ENCODE assay signal across 24 mouse cellular contexts in genomic region chr8:100034474-100034873, GRCm38 (mm10).
DNase-seq lines count a peak whose midpoint lies in the region; ATAC-seq lines count a peak whose summit lies in the region.
"Had no signal": no experiment of that assay in that cellular context is flagged by ENCODE, and none has a peak within 500 bp of the region (broad histone marks: within the 10 kb centered on the region; RNA-seq: fewer than 3 reads in every experiment).

No protein-coding gene starts in this region.

- no peak overlapping the region for H3K27ac ChIP-seq in midbrain, embryonic 16.5 days (ENCODE audit: low read length)
- H3K27ac ChIP-seq in midbrain, embryonic 11.5 days (ENCODE audit: low read depth, low read length): no peak overlapping the region
- H3K27ac ChIP-seq: embryonic facial prominence, embryonic 12.5 days; embryonic facial prominence, embryonic 15.5 days; forebrain, embryonic 15.5 days; heart, embryonic 15.5 days; hindbrain, embryonic 10.5 days; hindbrain, embryonic 13.5 days; intestine, embryonic 15.5 days had no signal

- no peaks in the 10 kb centered on the region for H3K27me3 ChIP-seq in midbrain, embryonic 16.5 days (ENCODE audit: control insufficient read depth, insufficient read depth, low read depth, low read length)
- H3K27me3 ChIP-seq in midbrain, embryonic 11.5 days (ENCODE audit: control insufficient read depth, insufficient read depth, low read length): no peaks in the 10 kb centered on the region
- H3K27me3 ChIP-seq: embryonic facial prominence, embryonic 12.5 days; embryonic facial prominence, embryonic 15.5 days; forebrain, embryonic 15.5 days; heart, embryonic 12.5 days; heart, embryonic 15.5 days; hindbrain, embryonic 13.5 days; intestine, embryonic 15.5 days had no signal

- peak; percentile 14 for DNase-seq in heart, adult 11 months
- no peak for DNase-seq in heart, adult 8-10 months (ENCODE audit: low spot score)
- DNase-seq in midbrain, embryonic 11.5 days (ENCODE audit: low spot score, missing footprints): no peak
- DNase-seq in retina, embryonic 14.5 days (ENCODE audit: low spot score): peak; percentile 3
- no peak for DNase-seq in spleen, postnatal 4 days (ENCODE audit: low spot score in 2 of 2)
- DNase-seq: adrenal gland, adult 8-10 months; adrenal gland, postnatal 25 days; cerebellum, adult 18-20 months; gastrocnemius, postnatal 10 days; gastrocnemius, postnatal 36 days; heart, postnatal 10 days; heart, postnatal 36 days had no signal

- no peaks in the 10 kb centered on the region for H3K4me1 ChIP-seq in midbrain, embryonic 16.5 days (ENCODE audit: control insufficient read depth, insufficient read depth, low read length)
- no peaks in the 10 kb centered on the region for H3K4me1 ChIP-seq in midbrain, embryonic 11.5 days (ENCODE audit: control insufficient read depth, insufficient read depth, low read length)
- H3K4me1 ChIP-seq: embryonic facial prominence, embryonic 12.5 days; embryonic facial prominence, embryonic 15.5 days; forebrain, embryonic 15.5 days; heart, embryonic 12.5 days; heart, embryonic 15.5 days; hindbrain, embryonic 10.5 days; intestine, embryonic 15.5 days had no signal

- ATAC-seq in midbrain, embryonic 16.5 days: peak; percentile 68; the same call in 1 of the 2 replicates
- ATAC-seq in midbrain, embryonic 11.5 days (ENCODE audit: low FRiP score): no peak
- ATAC-seq: activated CD4-positive, CD25-positive, alpha-beta regulatory T cell, adult 4 months; CD4-positive, CD25-positive, alpha-beta regulatory T cell, adult 4 months; forebrain, embryonic 15.5 days; hindbrain, embryonic 16.5 days; intestine, embryonic 15.5 days had no signal

- 48% methylated on average over 4 of the region's 4 CpGs for WGBS in midbrain, embryonic 16.5 days
- WGBS in midbrain, embryonic 11.5 days: 71% methylated on average over 4 of the region's 4 CpGs

- no peaks in the 10 kb centered on the region for H3K9me3 ChIP-seq in midbrain, embryonic 16.5 days (replicated peaks; ENCODE audit: control insufficient read depth, low read length, poor library complexity, severe bottlenecking)
- H3K9me3 ChIP-seq in midbrain, embryonic 11.5 days (ENCODE audit: control insufficient read depth, low read length): no peaks in the 10 kb centered on the region
- H3K9me3 ChIP-seq: embryonic facial prominence, embryonic 12.5 days; embryonic facial prominence, embryonic 15.5 days; forebrain, embryonic 15.5 days; heart, embryonic 12.5 days; heart, embryonic 15.5 days; hindbrain, embryonic 10.5 days; hindbrain, embryonic 13.5 days; intestine, embryonic 15.5 days had no signal

- no peak overlapping the region for H3K4me3 ChIP-seq in midbrain, embryonic 16.5 days (ENCODE audit: low read depth, low read length)
- no peak overlapping the region for H3K4me3 ChIP-seq in midbrain, embryonic 11.5 days (ENCODE audit: low read depth, low read length)
- H3K4me3 ChIP-seq: embryonic facial prominence, embryonic 12.5 days; embryonic facial prominence, embryonic 15.5 days; forebrain, embryonic 15.5 days; heart, embryonic 12.5 days; heart, embryonic 15.5 days; hindbrain, embryonic 10.5 days; hindbrain, embryonic 13.5 days; intestine, embryonic 15.5 days had no signal

- no peak overlapping the region for H3K4me2 ChIP-seq in midbrain, embryonic 16.5 days (ENCODE audit: low read length)
- H3K4me2 ChIP-seq in midbrain, embryonic 11.5 days: no peak overlapping the region
- H3K4me2 ChIP-seq: embryonic facial prominence, embryonic 12.5 days; embryonic facial prominence, embryonic 15.5 days; forebrain, embryonic 15.5 days; heart, embryonic 12.5 days; heart, embryonic 15.5 days; hindbrain, embryonic 13.5 days; intestine, embryonic 15.5 days had no signal

- no peak overlapping the region for H3K9ac ChIP-seq in midbrain, embryonic 16.5 days (ENCODE audit: low read depth, low read length)
- no peak overlapping the region for H3K9ac ChIP-seq in midbrain, embryonic 11.5 days (ENCODE audit: low read length)
- H3K9ac ChIP-seq: embryonic facial prominence, embryonic 12.5 days; embryonic facial prominence, embryonic 15.5 days; forebrain, embryonic 15.5 days; heart, embryonic 12.5 days; heart, embryonic 15.5 days; hindbrain, embryonic 13.5 days; intestine, embryonic 15.5 days had no signal

- H3K36me3 ChIP-seq in midbrain, embryonic 16.5 days (ENCODE audit: control insufficient read depth, insufficient read depth, low read length): no peaks in the 10 kb centered on the region
- H3K36me3 ChIP-seq in midbrain, embryonic 11.5 days (ENCODE audit: control insufficient read depth, insufficient read depth, low read length): no peaks in the 10 kb centered on the region
- H3K36me3 ChIP-seq: embryonic facial prominence, embryonic 12.5 days; embryonic facial prominence, embryonic 15.5 days; forebrain, embryonic 15.5 days; heart, embryonic 12.5 days; heart, embryonic 15.5 days; hindbrain, embryonic 10.5 days; hindbrain, embryonic 13.5 days; intestine, embryonic 15.5 days had no signal

Comparison
In these comparisons a context has a peak if more than half of its experiments do, and no peak if none do; other contexts are left out.
1. DNase-seq: peak in heart, adult 11 months (single experiment) and retina, embryonic 14.5 days (single experiment); none in heart, adult 8-10 months (single experiment), midbrain, embryonic 11.5 days (single experiment) and spleen, postnatal 4 days (0 of 2).